Mouse (Mus musculus) ovary, postnatal 10 days (tissue): ENCODE measurements around the gene Fis1.

Experiments used
- DNase-seq: peaks from one replicate; pipeline ENCODE4 v3.0.0; 2022; ENCODE audit warnings: low spot score

The Fis1 gene

DNA sequence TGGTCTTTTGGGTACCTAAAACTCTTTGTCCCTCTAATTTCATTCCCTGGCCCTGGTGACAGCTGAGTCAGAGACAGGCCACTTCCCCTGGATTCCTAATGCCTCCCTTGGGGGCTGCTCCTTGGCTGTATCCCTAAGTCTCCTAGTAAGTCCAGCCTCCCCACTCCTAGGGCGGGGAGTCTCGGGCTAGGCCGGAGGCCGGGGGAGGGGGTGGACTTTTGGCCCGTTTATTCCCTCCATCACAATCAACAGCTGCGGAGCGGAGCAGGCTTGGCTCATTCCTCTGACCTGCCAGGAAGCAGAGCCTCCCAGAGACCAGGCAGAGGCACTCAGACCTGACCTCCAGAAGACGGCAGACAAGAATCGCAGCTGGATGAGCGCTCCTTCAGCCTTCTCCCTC lies 14.5 kb downstream of the Fis1 start:
- no peak for DNase-seq

DNA sequence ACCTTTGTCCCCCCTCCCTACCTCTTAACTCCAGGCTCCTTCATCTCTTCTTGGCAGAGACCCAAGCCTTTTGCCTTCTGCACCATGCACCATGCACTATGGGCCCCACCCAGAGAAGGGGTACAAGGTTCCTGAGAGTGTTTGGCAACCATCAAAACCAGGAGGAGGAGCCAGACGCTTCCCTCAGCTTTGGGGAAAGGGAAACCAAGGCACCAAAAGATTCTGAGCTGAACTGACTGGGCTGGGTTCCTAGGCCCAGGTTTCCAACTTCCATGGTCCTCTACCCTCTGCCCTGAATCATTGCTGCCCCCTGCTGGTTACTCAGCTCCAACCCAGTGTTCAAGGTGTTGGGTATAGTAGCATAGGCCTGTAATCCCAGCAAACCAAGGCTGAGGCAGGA lies 17.6 kb downstream of the Fis1 start:
- no peak for DNase-seq

DNA sequence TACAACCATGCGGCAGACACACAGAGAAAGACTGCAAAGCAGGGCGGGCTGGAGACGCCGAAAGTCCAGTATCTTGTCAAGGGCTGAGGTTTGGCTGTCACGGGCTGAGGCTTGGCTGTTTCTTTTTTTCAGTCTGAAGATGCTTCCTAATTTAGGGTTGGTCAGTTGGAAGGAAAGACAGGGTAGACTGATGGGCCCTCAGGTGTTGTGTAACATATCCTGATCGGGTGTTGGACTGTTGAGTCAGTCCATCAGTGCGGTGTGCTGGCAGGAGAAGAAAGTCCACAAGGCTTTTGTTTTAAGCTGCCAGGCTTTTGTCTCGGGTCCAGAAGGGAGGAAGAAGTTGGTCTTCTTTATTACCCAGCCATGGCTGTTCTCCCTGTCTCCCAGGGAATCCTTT lies 20.6 kb downstream of the Fis1 start:
- no peak for DNase-seq

DNA sequence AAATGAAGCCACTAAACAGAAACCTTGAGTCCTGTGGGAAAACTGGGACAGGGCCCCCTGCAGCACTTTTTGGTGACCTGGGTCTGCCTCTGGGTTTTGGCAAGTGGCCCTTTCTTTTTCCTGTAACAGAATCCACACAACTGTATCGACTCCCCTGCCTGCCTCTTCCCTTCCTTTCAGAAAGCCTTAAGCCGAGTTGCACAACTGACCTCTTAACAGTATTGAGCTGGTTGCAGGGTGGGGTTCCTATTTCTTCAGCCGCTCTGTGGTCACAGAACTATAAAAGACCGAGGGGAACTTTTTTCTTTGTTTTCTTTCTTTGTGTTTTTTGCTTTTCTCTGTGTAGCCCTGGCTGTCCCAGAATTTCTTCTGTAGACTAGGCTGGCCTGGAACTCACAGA lies 24.7 kb downstream of the Fis1 start:
- no peak for DNase-seq

DNA sequence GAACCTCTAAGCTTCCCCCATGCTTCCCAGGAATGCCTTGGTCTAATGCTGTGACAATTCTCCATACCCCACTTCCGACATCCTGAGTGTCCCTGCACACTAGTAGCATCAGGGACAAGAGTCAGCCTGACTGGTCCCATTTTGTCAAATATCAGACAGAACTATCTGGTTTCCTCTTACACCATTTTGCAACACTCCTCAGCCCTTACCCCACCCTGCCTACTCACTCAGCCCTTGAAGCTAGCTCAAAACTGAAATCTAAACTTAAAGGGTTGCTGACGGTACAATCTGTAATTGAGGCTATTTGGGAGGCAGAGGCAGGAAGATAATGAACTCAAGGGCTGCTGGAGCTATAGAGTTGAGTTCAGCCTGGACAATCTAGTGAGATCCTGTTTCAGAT lies 26.7 kb downstream of the Fis1 start:
- DNase-seq = no peak

DNA sequence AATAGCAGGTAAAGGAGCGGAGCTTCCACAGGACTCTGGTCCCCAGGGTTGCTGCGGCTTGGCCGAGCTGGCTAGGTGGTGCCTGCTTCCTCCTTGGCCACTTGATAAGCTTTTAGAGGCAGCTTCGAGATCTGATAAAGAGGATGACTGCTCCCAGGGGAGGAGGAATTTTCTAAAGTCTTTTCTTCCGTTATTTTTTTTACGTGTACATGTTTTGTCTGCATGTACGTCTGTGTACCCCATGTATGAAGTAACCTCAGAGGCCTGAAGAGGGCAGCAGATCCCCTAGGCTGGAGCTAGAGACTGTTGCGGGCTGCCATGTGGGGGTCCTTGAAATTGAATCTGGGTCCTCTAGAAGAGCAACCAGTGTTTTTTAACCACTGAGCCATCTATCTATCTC lies 27.9 kb downstream of the Fis1 start:
- no peak for DNase-seq

DNA sequence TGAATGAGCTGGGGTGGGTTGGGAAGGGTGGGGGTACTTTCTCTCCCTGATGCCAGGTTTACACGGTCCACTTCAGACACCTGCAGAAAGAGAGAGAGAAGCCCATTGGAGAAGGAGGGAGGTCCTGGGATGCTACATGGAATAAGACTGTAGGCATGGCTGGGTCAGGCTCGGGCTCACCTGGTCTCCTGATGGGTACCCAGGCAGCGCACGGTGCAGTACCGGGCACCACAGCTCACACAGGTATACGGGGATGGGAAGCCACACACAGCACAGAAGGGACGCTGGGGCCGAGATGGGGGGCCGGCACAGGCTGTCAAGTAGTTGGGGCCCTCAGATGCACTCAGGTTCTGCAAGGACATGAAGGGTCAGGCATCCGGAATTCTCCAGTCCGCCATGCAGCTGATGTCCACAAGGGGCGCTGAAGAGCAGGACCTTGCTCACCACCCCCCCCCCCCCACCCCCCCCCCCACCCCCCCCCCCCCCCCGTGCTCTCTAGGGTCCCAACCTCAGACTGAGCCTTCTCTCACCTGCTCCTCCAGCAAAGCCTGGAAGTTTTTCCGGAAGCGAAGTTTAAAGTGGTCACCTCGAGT lies 29.4 kb downstream of the Fis1 start:
- DNase-seq = no peak

DNA sequence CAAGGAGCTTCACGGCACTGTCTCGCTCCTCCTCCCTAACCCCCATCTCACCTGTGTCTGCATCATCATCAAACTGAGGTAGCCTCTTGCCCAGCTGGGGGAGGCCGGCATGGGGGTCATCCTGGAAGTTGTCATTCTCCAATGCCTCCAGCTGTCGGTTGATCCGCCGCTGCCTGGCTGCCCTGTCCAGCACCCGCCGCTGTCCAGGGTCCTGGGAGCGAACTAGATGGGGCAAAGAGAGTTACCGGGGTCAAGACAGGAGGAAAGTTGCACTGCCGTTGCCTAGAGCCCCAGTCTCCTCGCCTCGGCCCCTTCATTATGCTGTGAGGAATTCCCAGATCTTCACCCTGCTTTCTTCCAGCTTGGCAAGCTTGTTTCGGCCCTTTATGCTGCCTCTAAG lies 31.8 kb downstream of the Fis1 start:
- no peak for DNase-seq

DNA sequence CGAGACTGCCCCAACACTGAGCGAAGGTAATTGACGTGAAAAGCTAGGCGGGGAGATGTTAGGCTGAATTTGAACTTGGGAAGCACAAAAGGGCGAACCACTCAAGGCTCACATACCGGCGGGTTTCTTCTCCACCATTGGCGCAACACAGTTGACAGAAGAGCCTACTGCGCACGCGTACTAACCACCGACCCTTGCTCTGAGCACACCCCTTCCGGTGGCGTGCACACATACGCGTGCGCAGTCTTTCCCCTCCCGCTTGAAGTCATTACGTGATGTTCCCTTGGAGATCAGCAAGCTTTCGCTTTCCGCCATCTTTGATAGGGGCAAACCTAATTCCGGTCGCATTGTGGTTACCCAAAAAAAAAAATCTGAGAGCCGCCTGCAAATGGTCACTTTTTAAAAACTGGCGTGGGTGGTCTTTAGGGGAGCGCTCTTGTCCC lies 33.6 kb downstream of the Fis1 start, which contains the start of gene Plod3:
Gene Plod3, plus strand, starts transcription at position 325 of the 443 bp plus-strand sequence.
- peak; percentile 69 for DNase-seq

DNA sequence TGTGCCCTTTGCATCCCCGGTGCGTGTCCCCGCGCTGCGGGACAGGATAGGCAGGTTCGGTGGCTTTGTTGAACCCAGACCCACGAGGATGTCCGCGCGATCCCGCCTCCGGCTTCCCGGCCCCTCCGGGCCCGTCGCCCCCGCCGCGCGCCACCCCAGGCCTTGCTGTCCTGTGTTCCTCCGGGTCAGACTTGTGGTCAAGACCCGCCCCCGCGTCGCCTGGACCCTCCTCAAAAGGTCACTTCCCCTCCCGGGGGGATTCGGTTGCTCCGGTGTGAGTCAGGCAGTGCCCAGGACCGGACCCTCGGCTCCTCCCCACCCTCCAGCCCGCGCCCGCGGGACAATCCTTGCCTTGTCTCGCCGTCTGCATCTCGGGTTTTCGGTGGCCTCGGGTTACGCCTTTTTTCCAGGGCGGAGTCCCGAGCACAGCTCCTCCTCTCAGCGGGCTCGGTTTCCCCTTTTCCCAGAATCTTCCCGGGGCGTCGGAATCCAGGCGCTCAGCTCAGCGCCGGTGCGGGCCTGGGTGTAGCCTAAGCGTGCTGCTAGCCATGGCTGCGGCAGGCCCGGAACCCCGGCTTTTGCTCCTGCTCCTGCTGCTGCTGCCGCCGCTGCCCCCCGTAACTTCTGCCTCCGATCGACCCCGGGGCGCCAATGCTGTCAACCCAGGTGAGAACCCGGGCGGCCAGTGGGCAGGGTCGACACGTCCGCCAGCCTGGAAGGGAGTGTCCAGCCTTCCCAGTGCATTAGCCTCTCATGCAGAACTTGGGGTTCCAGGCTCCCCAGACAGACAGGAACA lies 34.3 kb downstream of the Fis1 start:
- peak; percentile 80 for DNase-seq

DNA sequence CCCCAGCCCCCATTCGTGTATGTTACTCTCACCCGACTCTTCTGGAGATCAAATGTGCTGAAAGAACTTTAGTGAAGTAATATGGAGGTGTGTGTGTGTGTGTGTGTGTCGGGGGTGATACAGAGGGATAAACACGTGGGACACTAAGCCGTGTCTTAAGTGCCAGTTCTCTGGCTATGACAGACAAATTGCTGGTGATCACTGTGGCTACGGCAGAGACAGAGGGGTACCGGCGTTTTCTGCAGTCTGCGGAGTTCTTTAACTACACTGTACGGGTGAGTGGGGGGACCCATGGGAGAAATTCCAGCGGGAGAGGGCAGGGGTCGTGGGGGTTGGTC lies 34.8 kb downstream of the Fis1 start, which contains the start of gene Znhit1:
Gene Znhit1, minus strand, starts transcription at position 88 of the 338 bp plus-strand sequence.
- no peak for DNase-seq

DNA sequence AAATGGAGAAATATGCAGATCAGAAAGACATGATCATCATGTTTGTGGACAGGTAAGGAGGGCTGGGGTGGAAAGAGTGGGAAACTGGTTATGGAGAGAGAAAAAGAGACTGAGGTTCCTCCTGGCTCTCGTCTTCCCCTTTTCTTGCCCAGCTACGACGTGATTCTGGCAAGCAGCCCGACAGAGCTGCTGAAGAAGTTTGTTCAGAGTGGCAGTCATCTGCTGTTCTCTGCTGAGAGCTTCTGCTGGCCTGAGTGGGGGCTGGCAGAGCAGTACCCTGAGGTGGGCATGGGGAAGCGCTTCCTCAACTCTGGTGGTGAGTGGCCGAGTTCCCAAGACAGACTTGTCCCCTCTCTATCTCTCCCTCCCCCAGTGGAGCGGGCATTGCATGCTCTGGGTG lies 35.3 kb downstream of the Fis1 start:
- DNase-seq = no peak

DNA sequence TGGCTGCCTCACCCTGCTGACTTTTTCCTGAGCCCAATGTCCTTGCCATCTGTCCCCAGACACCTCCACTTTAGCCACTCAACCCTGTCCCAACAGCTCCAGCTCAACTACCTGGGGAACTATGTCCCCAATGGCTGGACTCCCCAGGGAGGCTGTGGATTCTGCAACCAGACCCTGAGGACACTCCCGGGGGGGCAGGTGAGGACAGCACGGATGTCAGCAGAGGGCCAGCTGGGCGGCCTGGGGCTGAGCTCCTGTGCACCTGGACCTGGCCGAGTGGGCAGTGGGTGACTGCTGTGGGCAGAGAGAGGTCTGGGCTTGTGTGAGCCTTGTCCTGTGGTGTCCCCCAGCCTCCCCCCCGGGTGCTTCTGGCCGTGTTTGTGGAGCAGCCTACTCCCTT lies 36.7 kb downstream of the Fis1 start:
- no peak for DNase-seq

DNA sequence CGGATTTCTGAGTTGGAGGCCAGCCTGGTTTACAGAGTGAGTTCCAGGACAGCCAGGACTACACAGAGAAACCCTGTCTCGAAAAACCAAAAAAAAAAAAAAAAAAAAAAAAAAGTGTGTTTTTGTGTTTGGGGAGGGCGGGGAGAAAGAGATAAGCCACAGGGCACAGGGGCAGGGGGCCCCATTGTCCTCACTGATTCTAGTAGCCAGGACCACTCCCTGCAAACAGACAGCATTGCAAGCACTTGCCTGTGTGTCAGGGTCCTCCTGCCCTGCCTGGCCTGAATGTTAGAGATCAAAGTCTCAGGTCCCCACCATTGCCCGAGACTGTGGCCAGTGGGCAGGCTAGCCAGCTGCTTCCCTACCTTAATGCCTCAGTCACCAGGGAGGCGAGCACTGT lies 46.4 kb downstream of the Fis1 start:
- DNase-seq = no peak

DNA sequence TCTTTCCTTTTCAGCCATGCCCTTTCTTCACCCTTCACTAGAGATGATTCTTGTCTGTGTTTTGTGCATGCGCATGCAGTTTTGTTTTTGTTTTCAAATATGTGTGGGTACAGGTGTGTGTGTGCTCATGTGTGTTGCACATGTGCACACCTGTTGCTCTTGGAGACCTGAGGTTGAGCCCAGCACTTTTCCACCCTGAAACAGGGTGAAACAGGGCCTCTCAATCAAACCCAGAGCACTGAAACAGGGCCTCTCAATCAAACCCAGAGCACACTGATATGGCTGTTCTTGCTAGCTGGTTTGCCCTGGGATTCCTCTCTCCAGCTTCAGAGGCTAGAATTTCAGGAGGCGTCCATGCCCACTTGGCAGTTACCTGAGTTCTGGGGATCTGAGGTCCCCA lies 47.5 kb downstream of the Fis1 start:
- DNase-seq = no peak

DNA sequence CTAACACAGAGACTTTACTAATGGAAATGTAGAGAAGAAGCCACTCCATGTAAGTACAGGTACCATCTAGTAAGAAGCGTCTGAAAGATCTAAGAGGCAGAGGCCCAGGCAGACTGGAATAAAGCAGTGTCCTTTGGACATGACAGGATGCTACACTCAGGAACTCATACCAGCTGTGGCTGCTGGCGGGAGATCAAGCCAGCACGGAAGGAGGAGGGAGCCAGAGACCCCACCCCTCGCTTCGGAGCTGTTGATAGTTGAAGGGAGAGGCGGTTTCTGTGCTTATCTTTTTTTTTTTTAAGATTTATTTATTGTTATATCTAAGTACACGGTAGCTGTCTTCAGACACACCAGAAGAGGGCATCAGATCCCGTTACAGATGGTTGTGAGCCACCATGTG lies 54.2 kb downstream of the Fis1 start:
- no peak for DNase-seq

DNA sequence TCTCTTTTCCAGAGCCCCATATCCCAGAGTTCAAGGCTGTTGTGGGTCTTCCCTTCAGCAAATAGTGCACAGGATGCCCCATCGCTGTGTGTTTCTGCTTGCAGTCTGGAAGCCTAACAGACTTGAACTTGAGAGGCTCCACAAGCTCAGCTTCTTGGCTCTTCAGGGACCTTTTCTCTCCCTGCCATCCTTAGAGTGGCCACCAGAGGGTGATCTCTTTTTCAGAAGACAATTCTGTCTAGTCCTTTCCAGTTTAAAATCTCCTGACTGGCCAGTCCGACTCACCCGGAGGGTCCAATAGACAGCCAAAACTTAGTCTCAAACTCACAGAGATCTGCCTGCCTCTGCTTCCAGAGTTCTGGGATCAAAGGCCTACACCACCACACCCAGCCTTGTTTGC lies 56.9 kb downstream of the Fis1 start:
- DNase-seq = no peak

DNA sequence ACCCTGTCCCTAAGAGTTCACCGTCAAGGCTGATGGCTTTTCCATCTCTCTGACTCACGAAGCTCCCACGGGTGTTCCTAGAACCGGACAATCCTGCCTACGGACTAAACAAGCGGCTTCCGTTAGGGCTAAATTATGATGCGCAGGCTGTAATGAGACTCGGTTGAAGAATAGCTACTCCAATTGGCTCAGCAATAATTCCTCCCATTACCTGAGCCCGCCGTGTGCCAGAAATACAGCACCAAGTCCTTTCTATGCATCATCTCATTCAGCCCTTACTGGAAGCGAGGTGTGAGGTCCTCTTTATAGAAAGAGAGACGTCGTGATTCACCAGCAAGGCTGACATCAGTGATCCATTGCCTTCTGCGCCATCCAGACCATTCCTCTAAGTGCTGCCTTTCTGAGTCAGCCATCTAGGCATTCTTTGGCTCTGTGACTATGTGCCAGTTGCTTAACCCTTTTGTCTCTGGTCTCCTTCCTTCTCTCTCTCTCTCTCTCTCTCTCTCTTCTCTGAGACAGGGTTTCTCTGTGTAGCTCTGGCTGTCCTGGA lies 59.4 kb downstream of the Fis1 start:
- no peak for DNase-seq
